In the genomic region with DNA sequence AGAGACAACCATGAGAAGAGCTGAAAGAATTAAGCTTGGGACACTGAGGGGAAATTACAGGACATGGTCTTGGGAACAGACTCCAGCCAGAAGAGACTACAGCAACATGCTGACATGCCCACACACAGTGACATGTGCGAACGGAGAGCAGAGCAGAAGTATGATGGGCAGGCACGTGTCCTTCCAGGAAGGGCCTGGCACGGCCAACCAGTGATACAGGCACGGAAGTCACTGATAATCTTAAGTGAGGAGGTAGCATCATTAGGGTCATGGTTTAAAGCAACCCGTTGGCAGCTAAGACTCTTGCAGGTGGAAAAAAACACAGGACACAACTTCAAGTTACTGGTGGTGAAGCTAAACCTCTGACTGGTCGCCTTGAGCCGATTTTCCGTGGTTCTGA, we compare ENCODE assay signal across 19 mouse cellular contexts.
DNase-seq lines count a peak whose midpoint lies in the region; ATAC-seq lines count a peak whose summit lies in the region.
"Had no signal": no experiment of that assay in that cellular context is flagged by ENCODE, and none has a peak within 500 bp of the region (broad histone marks: within the 10 kb centered on the region; RNA-seq: fewer than 3 reads in every experiment).

No protein-coding gene starts in this region.

- no peaks in the 10 kb centered on the region for H3K27me3 ChIP-seq in midbrain, embryonic 10.5 days (ENCODE audit: low read depth, poor library complexity, severe bottlenecking)
- peaks cover 3% of the 10 kb centered on the region; the same call in 1 of the 2 replicates for H3K27me3 ChIP-seq in midbrain, embryonic 13.5 days
- H3K27me3 ChIP-seq: embryonic facial prominence, embryonic 15.5 days; forebrain, embryonic 13.5 days had no signal

- WGBS in midbrain, embryonic 10.5 days, result 94% methylated on average over 9 of the region's 9 CpGs
- WGBS in midbrain, embryonic 13.5 days, result 94% methylated on average over 9 of the region's 9 CpGs

- H3K9ac ChIP-seq in midbrain, embryonic 13.5 days (replicated peaks), result no peak overlapping the region
- H3K9ac ChIP-seq: embryonic facial prominence, embryonic 13.5 days; embryonic facial prominence, embryonic 15.5 days; forebrain, embryonic 13.5 days had no signal

- H3K36me3 ChIP-seq in midbrain, embryonic 10.5 days, result no peaks in the 10 kb centered on the region
- H3K36me3 ChIP-seq in midbrain, embryonic 13.5 days, result no peaks in the 10 kb centered on the region
- H3K36me3 ChIP-seq: embryonic facial prominence, embryonic 13.5 days; embryonic facial prominence, embryonic 15.5 days had no signal

- H3K9me3 ChIP-seq in midbrain, embryonic 10.5 days (replicated peaks), result no peaks in the 10 kb centered on the region
- no peaks in the 10 kb centered on the region for H3K9me3 ChIP-seq in midbrain, embryonic 13.5 days
- H3K9me3 ChIP-seq: embryonic facial prominence, embryonic 13.5 days; embryonic facial prominence, embryonic 15.5 days; forebrain, embryonic 13.5 days had no signal

- H3K4me3 ChIP-seq in midbrain, embryonic 10.5 days, result no peak overlapping the region
- H3K4me3 ChIP-seq in midbrain, embryonic 13.5 days (replicated peaks), result no peak overlapping the region
- H3K4me3 ChIP-seq: embryonic facial prominence, embryonic 13.5 days; embryonic facial prominence, embryonic 15.5 days; erythroblast, embryonic 14.5 days; forebrain, embryonic 13.5 days had no signal

- H3K27ac ChIP-seq in midbrain, embryonic 10.5 days (replicated peaks), result 0 out of 2 replicates have a peak overlapping the region, but pooled peaks have one; percentile 46
- no peak overlapping the region for H3K27ac ChIP-seq in midbrain, embryonic 13.5 days
- H3K27ac ChIP-seq: embryonic facial prominence, embryonic 13.5 days; embryonic facial prominence, embryonic 15.5 days; forebrain, embryonic 13.5 days had no signal

- peak; percentile 60 for DNase-seq in heart, adult 11 months
- no peak for DNase-seq in heart, adult 9 months (ENCODE audit: low spot score in 2 of 2)
- DNase-seq in midbrain, embryonic 10.5 days (ENCODE audit: low spot score), result no peak
- DNase-seq: adrenal gland, adult 2 months; adrenal gland, postnatal 10 days; adrenal gland, postnatal 25 days; cerebellum, adult 11 months; cerebellum, adult 18-20 months; cerebellum, adult 8-10 months; cerebellum, adult 9-11 months; cerebellum, postnatal 14 days; cerebellum, postnatal 36 days; embryo, embryonic 11 days had no signal

- H3K4me1 ChIP-seq in midbrain, embryonic 10.5 days, result peaks cover 35% of the 10 kb centered on the region
- H3K4me1 ChIP-seq in midbrain, embryonic 13.5 days (replicated peaks), result peaks cover 28% of the 10 kb centered on the region
- H3K4me1 ChIP-seq: embryonic facial prominence, embryonic 15.5 days had no signal

- no peak overlapping the region for H3K4me2 ChIP-seq in midbrain, embryonic 13.5 days (replicated peaks)
- H3K4me2 ChIP-seq: embryonic facial prominence, embryonic 13.5 days; embryonic facial prominence, embryonic 15.5 days; forebrain, embryonic 13.5 days had no signal

- no peak for ATAC-seq in midbrain, embryonic 13.5 days
- ATAC-seq: forebrain, embryonic 13.5 days; forebrain, embryonic 16.5 days had no signal
